Mouse (Mus musculus) cerebellum, postnatal 14 days (tissue): ENCODE measurements around the gene Zbtb24.

Experiments
- DNase-seq, 2 experiments: peaks; one replicate each; pipeline ENCODE4 v3.0.0; 2021; ENCODE audit warnings: mixed read lengths in 2 of 2

Gene Zbtb24

DNA sequence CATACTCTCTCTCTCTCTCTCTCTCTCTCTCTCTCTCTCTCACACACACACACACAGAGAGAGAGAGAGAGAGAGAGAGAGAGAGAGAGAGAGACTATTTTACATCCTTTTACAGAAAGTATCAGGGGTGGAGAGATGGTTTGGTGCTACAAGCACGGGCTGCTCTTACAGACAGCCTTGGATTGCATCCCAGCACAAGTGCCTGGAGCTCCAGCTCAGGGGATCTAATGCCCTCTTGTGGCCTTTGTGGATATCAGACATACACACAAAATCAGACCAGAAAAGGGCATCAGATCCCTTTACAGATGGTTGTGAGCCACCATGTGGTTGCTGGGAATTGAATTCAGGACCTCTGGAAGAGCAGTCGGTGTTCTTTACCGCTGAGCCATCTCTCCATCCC, 55.3 kb downstream of the Zbtb24 start:
- DNase-seq, result peak; percentile 87

DNA sequence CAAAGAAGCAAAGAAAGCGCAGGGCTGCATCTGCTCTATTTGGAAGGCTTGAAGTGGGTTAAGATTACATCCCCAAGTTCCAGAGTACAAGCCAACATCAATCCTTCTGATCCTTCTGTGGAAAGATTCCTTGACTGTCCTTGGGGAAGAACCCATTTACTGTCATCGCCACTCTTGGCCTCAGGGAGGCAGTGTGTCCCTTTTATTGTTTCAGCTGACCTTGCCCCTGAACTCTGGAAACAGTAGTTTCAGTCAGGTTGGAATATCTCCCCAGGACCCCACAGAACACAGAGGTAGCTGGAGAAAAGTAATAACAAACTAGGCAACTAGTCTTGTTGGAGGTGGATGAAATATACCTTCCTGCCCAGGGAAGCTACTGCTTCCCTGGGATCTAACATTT, 59.0 kb downstream of the Zbtb24 start:
- DNase-seq, result peak in 1 of 2 experiments; percentile 48

DNA sequence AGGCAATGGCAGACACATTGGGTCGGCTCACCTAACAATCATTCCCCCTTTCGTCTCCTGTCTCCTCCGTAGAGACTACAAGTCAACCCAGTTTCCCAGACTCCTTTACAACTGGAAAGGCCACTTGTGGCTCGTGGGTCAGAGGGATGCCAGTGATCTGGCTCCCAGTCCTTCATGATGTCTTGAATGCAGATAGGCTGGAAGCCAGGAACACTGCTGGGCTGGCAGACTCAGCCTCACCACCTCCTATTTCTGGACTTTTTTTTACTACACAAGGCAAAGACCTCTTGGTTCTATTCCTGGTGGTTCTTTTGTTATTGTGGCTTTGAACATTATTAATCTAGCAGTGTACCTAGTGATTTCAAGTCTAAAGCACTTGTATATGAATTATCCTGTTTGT, 64.1 kb downstream of the Zbtb24 start:
- DNase-seq, result no peak

DNA sequence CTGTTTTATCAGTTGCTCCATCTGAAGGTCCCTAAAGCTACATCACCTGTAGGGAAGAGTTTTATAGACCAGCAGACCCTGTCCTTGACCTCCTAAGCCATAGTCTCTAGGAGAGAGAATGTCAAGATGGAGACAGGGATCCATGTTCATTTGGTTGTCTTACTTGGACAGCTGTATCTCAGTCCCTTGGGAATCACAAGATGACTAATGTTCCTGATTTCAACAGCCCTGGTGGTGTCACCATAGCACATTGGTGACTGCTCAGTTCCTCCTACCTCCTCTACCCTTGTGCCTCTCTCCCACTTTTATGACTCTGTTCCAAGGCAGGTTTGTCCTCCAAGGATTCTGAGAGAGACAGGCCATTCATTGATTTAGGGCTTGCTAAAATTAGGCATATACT, 64.7 kb downstream of the Zbtb24 start:
- no peak for DNase-seq
